Mouse (Mus musculus) heart, adult 2 months (tissue): ENCODE measurements around the gene Mvb12b.

ENCODE experiments used
- CTCF ChIP-seq: fragments of 200-600 bp; IDR thresholded peaks from 2 replicates; pipeline ENCODE4 v1.8.1; 2022; ENCODE audit warnings: antibody characterized with exemption, mild to moderate bottlenecking, moderate library complexity
- EP300 ChIP-seq: fragments of 200-500 bp; IDR thresholded peaks from 2 replicates; pipeline ENCODE4 v1.6.1; 2011; ENCODE audit warnings: low read depth, low read length, control low read depth; ENCODE audit not compliant: insufficient read depth
- POLR2A ChIP-seq: fragments of 200-500 bp; IDR thresholded peaks from 2 replicates; pipeline ENCODE4 v1.6.1; 2011; ENCODE audit warnings: mild to moderate bottlenecking, low read depth, low read length, control low read depth; ENCODE audit not compliant: insufficient read depth

DNA sequence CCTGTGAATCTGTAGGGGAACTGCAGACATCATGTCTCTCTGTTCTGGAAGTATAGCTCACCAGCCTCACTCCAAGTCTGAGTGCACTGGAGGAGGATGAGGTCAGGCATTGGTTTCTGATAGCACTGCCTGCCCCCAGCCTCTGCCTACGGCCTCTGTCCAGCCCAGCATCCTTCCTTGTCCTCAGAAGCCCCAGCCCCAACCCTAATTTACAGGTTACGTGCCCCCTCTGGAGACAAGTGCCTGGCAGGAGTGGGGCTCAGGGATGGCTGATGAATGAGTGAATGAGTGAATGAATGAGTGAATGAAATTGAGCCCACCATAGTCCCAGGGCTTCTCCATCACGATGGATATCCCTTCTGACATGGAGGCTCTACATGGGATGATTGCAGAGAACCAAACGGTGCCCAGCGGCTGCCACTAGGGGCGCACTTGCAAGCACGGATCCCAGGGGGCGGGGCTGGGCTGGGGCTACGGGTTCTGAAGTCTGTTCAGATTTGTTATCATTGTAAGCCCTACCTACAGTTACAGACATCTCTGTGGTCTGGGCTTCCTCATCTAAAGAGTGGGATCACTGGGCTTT, 197.8 kb downstream of the Mvb12b start:
- TF ChIP-seq CTCF (peak; percentile 63), POLR2A (no peak), EP300 (no peak)
